Mouse (Mus musculus): ENCODE data around the gene Tsacc. TPM values are rescaled to one million over a fixed set of nuclear protein-coding genes. Genes with fewer than 3 reads are reported as not detected.

Tsacc gene
- polyA plus RNA-seq, 2 experiments, result 8.6 to 9.4 TPM

GRCm38 (mm10) chr3:88234041-88234440, 62.8 kb downstream of the Tsacc start:
- no peak overlapping the region for H3K4me3 ChIP-seq (replicated peaks; ENCODE audit: low read length)
- no peaks in the 10 kb centered on the region for H3K9me3 ChIP-seq (ENCODE audit: control insufficient read depth, low read length)
- TF ChIP-seq POLR2A (IDR thresholded peaks at IDR 0.05; ENCODE audit: borderline replicate concordance, extremely low read depth, insufficient read depth, insufficient read length), result no peak
- H3K4me2 ChIP-seq (replicated peaks; ENCODE audit: low read depth, low read length, severe bottlenecking), result no peak overlapping the region
- DNase-seq (ENCODE audit: low spot score) (no peak), ATAC-seq (ENCODE audit: low FRiP score, low read depth) (no peak)
- H3K36me3 ChIP-seq (ENCODE audit: control insufficient read depth, insufficient read depth, low read length), result no peaks in the 10 kb centered on the region
- 60% methylated on average over 8 of the region's 8 CpGs for WGBS
- 0 out of 2 replicates have a peak, but pooled peaks cover 4% of the 10 kb centered on the region for H3K4me1 ChIP-seq (ENCODE audit: control insufficient read depth, insufficient read depth, low read length)
- H3K27me3 ChIP-seq (ENCODE audit: control insufficient read depth, insufficient read depth, low read length), result peaks cover 35% of the 10 kb centered on the region
- no peak overlapping the region for H3K9ac ChIP-seq (ENCODE audit: low read depth, low read length, severe bottlenecking)
- H3K27ac ChIP-seq (replicated peaks; ENCODE audit: low read depth, low read length), result no peak overlapping the region

- H3K9me3 ChIP-seq (ENCODE audit: control insufficient read depth, low read length), result no peaks in the 10 kb centered on the region
- H3K4me3 ChIP-seq (replicated peaks; ENCODE audit: low read length), result no peak overlapping the region
- 14% methylated on average over 7 of the region's 7 CpGs for WGBS
- no peaks in the 10 kb centered on the region for H3K36me3 ChIP-seq (ENCODE audit: control insufficient read depth, insufficient read depth, low read length)
- H3K4me1 ChIP-seq (ENCODE audit: control insufficient read depth, insufficient read depth, low read length), result 0 out of 2 replicates have a peak, but pooled peaks cover 4% of the 10 kb centered on the region
- H3K4me2 ChIP-seq (replicated peaks; ENCODE audit: low read depth, low read length, severe bottlenecking), result no peak overlapping the region
- DNase-seq (ENCODE audit: low spot score) (no peak), ATAC-seq (ENCODE audit: low FRiP score, low read depth) (no peak)
- H3K27ac ChIP-seq (replicated peaks; ENCODE audit: low read depth, low read length), result no peak overlapping the region
- TF ChIP-seq POLR2A (IDR thresholded peaks at IDR 0.05; ENCODE audit: borderline replicate concordance, extremely low read depth, insufficient read depth, insufficient read length), result no peak
- H3K27me3 ChIP-seq (ENCODE audit: control insufficient read depth, insufficient read depth, low read length), result peaks cover 27% of the 10 kb centered on the region
- no peak overlapping the region for H3K9ac ChIP-seq (ENCODE audit: low read depth, low read length, severe bottlenecking)
These were observed 63.7 kb downstream of the Tsacc start for GRCm38 (mm10) chr3:88232851-88233649.

Other genes with a start within 250 kb of the Tsacc start
- gene Naxe, start 238.5 kb downstream of the Tsacc start, polyA plus RNA-seq (2012; rRNA removed), result 101 and 123 TPM in 2 replicates
- 203 and 215 TPM in 2 replicates for gene Naxe, start 238.5 kb downstream of the Tsacc start, polyA plus RNA-seq (2014; fragmentation: Nextera tagmentation; extraction: Ambion mirVana)
- gene Ttc24, start 218.7 kb downstream of the Tsacc start, polyA plus RNA-seq (2012; rRNA removed), result 0.03 TPM in 1 of 2 replicates, not detected in the other
- gene Ttc24, start 218.7 kb downstream of the Tsacc start, polyA plus RNA-seq (2014; fragmentation: Nextera tagmentation; extraction: Ambion mirVana), result not detected in 2 replicates
- 38.8 and 50.5 TPM in 2 replicates for gene Iqgap3, start 215.0 kb downstream of the Tsacc start, polyA plus RNA-seq (2012; rRNA removed)
- gene Iqgap3, start 215.0 kb downstream of the Tsacc start, polyA plus RNA-seq (2014; fragmentation: Nextera tagmentation; extraction: Ambion mirVana), result 20.0 and 21.0 TPM in 2 replicates
- 58.7 and 79.0 TPM in 2 replicates for gene Mef2d, start 154.6 kb downstream of the Tsacc start, polyA plus RNA-seq (2012; rRNA removed)
- gene Mef2d, start 154.6 kb downstream of the Tsacc start, polyA plus RNA-seq (2014; fragmentation: Nextera tagmentation; extraction: Ambion mirVana), result 27.4 and 29.6 TPM in 2 replicates
- 10.5 and 11.0 TPM in 2 replicates for gene Rhbg, start 42.3 kb downstream of the Tsacc start, polyA plus RNA-seq (2012; rRNA removed)
- gene Rhbg, start 42.3 kb downstream of the Tsacc start, polyA plus RNA-seq (2014; fragmentation: Nextera tagmentation; extraction: Ambion mirVana), result 17.0 and 17.2 TPM in 2 replicates
- 0.77 TPM in 1 of 2 replicates, not detected in the other for gene Gm38392, start 9.8 kb downstream of the Tsacc start, polyA plus RNA-seq (2012; rRNA removed)
- 0.65 and 5.4 TPM in 2 replicates for gene Gm38392, start 9.8 kb downstream of the Tsacc start, polyA plus RNA-seq (2014; fragmentation: Nextera tagmentation; extraction: Ambion mirVana)
- gene Cct3, start 117 bp upstream of the Tsacc start, polyA plus RNA-seq (2012; rRNA removed), result 285 and 326 TPM in 2 replicates
- gene Cct3, start 117 bp upstream of the Tsacc start, polyA plus RNA-seq (2014; fragmentation: Nextera tagmentation; extraction: Ambion mirVana), result 476 and 516 TPM in 2 replicates
- gene Glmp, start 28.0 kb upstream of the Tsacc start, polyA plus RNA-seq (2012; rRNA removed), result 131 and 152 TPM in 2 replicates
- 127 and 130 TPM in 2 replicates for gene Glmp, start 28.0 kb upstream of the Tsacc start, polyA plus RNA-seq (2014; fragmentation: Nextera tagmentation; extraction: Ambion mirVana)
- 14.3 and 14.4 TPM in 2 replicates for gene Tmem79, start 39.1 kb upstream of the Tsacc start, polyA plus RNA-seq (2012; rRNA removed)
- gene Tmem79, start 39.1 kb upstream of the Tsacc start, polyA plus RNA-seq (2014; fragmentation: Nextera tagmentation; extraction: Ambion mirVana), result 19.2 and 22.3 TPM in 2 replicates
- gene Smg5, start 39.3 kb upstream of the Tsacc start, polyA plus RNA-seq (2012; rRNA removed), result 83.3 and 88.1 TPM in 2 replicates
- gene Smg5, start 39.3 kb upstream of the Tsacc start, polyA plus RNA-seq (2014; fragmentation: Nextera tagmentation; extraction: Ambion mirVana), result 33.8 and 40.1 TPM in 2 replicates
- 15.9 and 17.2 TPM in 2 replicates for gene Paqr6, start 67.6 kb upstream of the Tsacc start, polyA plus RNA-seq (2012; rRNA removed)
- 13.9 and 15.1 TPM in 2 replicates for gene Paqr6, start 67.6 kb upstream of the Tsacc start, polyA plus RNA-seq (2014; fragmentation: Nextera tagmentation; extraction: Ambion mirVana)
- gene Bglap3, start 75.7 kb upstream of the Tsacc start, polyA plus RNA-seq (2012; rRNA removed), result 2.0 and 2.2 TPM in 2 replicates
- gene Bglap3, start 75.7 kb upstream of the Tsacc start, polyA plus RNA-seq (2014; fragmentation: Nextera tagmentation; extraction: Ambion mirVana), result 1.7 and 2.5 TPM in 2 replicates
- 0.52 and 0.60 TPM in 2 replicates for gene Bglap2, start 81.7 kb upstream of the Tsacc start, polyA plus RNA-seq (2012; rRNA removed)
- gene Bglap2, start 81.7 kb upstream of the Tsacc start, polyA plus RNA-seq (2014; fragmentation: Nextera tagmentation; extraction: Ambion mirVana), result 0.77 and 1.9 TPM in 2 replicates
- gene Bglap, start 87.5 kb upstream of the Tsacc start, polyA plus RNA-seq (2012; rRNA removed), result 0.94 and 1.00 TPM in 2 replicates
- gene Bglap, start 87.5 kb upstream of the Tsacc start, polyA plus RNA-seq (2014; fragmentation: Nextera tagmentation; extraction: Ambion mirVana), result 1.7 and 3.1 TPM in 2 replicates
- gene Pmf1, start 113.3 kb upstream of the Tsacc start, polyA plus RNA-seq (2012; rRNA removed), result 99.9 and 108 TPM in 2 replicates
- gene Pmf1, start 113.3 kb upstream of the Tsacc start, polyA plus RNA-seq (2014; fragmentation: Nextera tagmentation; extraction: Ambion mirVana), result 109 and 114 TPM in 2 replicates
- gene Slc25a44, start 128.1 kb upstream of the Tsacc start, polyA plus RNA-seq (2012; rRNA removed), result 21.2 and 24.0 TPM in 2 replicates
- gene Slc25a44, start 128.1 kb upstream of the Tsacc start, polyA plus RNA-seq (2014; fragmentation: Nextera tagmentation; extraction: Ambion mirVana), result 18.0 and 19.1 TPM in 2 replicates
- 13.5 and 16.0 TPM in 2 replicates for gene Sema4a, start 164.2 kb upstream of the Tsacc start, polyA plus RNA-seq (2012; rRNA removed)
- gene Sema4a, start 164.2 kb upstream of the Tsacc start, polyA plus RNA-seq (2014; fragmentation: Nextera tagmentation; extraction: Ambion mirVana), result 12.9 and 14.4 TPM in 2 replicates
- 238 and 364 TPM in 2 replicates for gene Lmna, start 213.0 kb upstream of the Tsacc start, polyA plus RNA-seq (2012; rRNA removed)
- 378 and 402 TPM in 2 replicates for gene Lmna, start 213.0 kb upstream of the Tsacc start, polyA plus RNA-seq (2014; fragmentation: Nextera tagmentation; extraction: Ambion mirVana)
- gene Mex3a, start 235.4 kb upstream of the Tsacc start, polyA plus RNA-seq (2012; rRNA removed), result 49.3 and 60.8 TPM in 2 replicates
- gene Mex3a, start 235.4 kb upstream of the Tsacc start, polyA plus RNA-seq (2014; fragmentation: Nextera tagmentation; extraction: Ambion mirVana), result 26.7 and 33.1 TPM in 2 replicates